Mouse (Mus musculus) right cerebral cortex, adult 18-20 months (tissue): ENCODE measurements around the gene Vmn1r74.
"Not testable (repeated sequence)": the region's sequence is repeated elsewhere in the genome, so short reads cannot be mapped to it uniquely, and the experiment has no call there.

Source experiments
- DNase-seq: peaks from one replicate; pipeline ENCODE4 v3.0.0; 2022; ENCODE audit warnings: mixed read lengths

The Vmn1r74 gene

GRCm38 (mm10) chr7:11833680-11834079, at the start of gene Vmn1r74:
TSS of gene Vmn1r74 (plus strand) at chr7:11833980.
- DNase-seq, result no peak

GRCm38 (mm10) chr7:11813751-11814150, 20.0 kb upstream of the Vmn1r74 start:
- DNase-seq, result no peak

- DNase-seq, result no peak
These were observed 11.6 kb upstream of the Vmn1r74 start for GRCm38 (mm10) chr7:11822166-11822565.

GRCm38 (mm10) chr7:11823246-11823645, 10.5 kb upstream of the Vmn1r74 start:
- not testable (repeated sequence) for DNase-seq

- DNase-seq, result no peak
These were observed 40.5 kb downstream of the Vmn1r74 start, which contains the start of gene Vmn1r75 for GRCm38 (mm10) chr7:11874330-11874729. TSS of gene Vmn1r75 (plus strand) at chr7:11874630.
